Mouse (Mus musculus): Measurements from ENCODE around the gene Spns3. TPM values are rescaled to one million over a fixed set of nuclear protein-coding genes. Genes with fewer than 3 reads are reported as not detected.

Gene Spns3
- polyA plus RNA-seq, 1 experiment, result 8.5 TPM

GRCm38 (mm10) chr11:72518449-72518848 is 31.9 kb downstream of the Spns3 start:
- H3K4me1 ChIP-seq (ENCODE audit: control insufficient read depth, insufficient read depth, insufficient read length, low read length), result peaks cover 8% of the 10 kb centered on the region; the same call in 1 of the 2 replicates
- H3K4me3 ChIP-seq (ENCODE audit: low read depth, low read length), result no peak overlapping the region
- WGBS, result 43% methylated on average over 2 of the region's 2 CpGs
- TF ChIP-seq CTCF (IDR thresholded peaks at IDR 0.05; ENCODE audit: extremely low read depth, insufficient read length, insufficient replicate concordance, low read depth, low read length), result no peak
- no peak for TF ChIP-seq POLR2A (IDR thresholded peaks at IDR 0.05; ENCODE audit: low read depth, low read length)
- H3K27me3 ChIP-seq (ENCODE audit: control insufficient read depth, insufficient read depth, low read length), result no peaks in the 10 kb centered on the region
- H3K36me3 ChIP-seq (ENCODE audit: control insufficient read depth, insufficient read depth, low read length), result no peaks in the 10 kb centered on the region
- H3K27ac ChIP-seq (ENCODE audit: insufficient read depth, low read depth, low read length), result no peak overlapping the region

GRCm38 (mm10) chr11:72514967-72515366 is 35.3 kb downstream of the Spns3 start:
- Histone ChIP-seq H3K36me3 (ENCODE audit: control insufficient read depth, insufficient read depth, low read length) (no peaks in the 10 kb centered on the region), H3K27ac (ENCODE audit: insufficient read depth, low read depth, low read length) (no peak overlapping the region), H3K4me3 (ENCODE audit: low read depth, low read length) (no peak overlapping the region), H3K4me1 (ENCODE audit: control insufficient read depth, insufficient read depth, insufficient read length, low read length) (no peaks in the 10 kb centered on the region; the same call in 1 of the 2 replicates), H3K27me3 (ENCODE audit: control insufficient read depth, insufficient read depth, low read length) (no peaks in the 10 kb centered on the region)
- WGBS, result 64% methylated on average over 3 of the region's 3 CpGs
- TF ChIP-seq POLR2A (IDR thresholded peaks at IDR 0.05; ENCODE audit: low read depth, low read length) (no peak), CTCF (IDR thresholded peaks at IDR 0.05; ENCODE audit: extremely low read depth, insufficient read length, insufficient replicate concordance, low read depth, low read length) (no peak)

DNA sequence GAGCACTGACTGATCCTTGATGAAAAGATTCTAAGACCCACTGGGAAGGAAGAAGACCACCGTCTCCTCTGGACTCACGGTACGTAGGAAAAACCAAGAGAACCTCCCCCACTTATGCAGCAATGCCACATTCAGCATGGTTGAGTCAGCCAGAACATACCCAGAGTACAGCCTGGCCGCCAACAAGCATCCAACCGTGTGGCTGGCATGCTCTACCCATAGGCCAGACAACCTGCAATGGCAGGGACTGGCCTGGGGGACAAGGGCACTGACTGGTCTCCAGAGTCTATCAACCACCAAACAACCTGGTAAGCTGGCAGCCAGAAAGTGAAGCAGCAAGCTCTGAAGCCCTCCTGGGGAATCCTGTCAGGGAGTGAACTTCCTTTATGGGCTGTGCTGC is 41.7 kb downstream of the Spns3 start:
- Histone ChIP-seq H3K36me3 (ENCODE audit: control insufficient read depth, insufficient read depth, low read length) (no peaks in the 10 kb centered on the region), H3K4me3 (ENCODE audit: low read depth, low read length) (no peak overlapping the region)

DNA sequence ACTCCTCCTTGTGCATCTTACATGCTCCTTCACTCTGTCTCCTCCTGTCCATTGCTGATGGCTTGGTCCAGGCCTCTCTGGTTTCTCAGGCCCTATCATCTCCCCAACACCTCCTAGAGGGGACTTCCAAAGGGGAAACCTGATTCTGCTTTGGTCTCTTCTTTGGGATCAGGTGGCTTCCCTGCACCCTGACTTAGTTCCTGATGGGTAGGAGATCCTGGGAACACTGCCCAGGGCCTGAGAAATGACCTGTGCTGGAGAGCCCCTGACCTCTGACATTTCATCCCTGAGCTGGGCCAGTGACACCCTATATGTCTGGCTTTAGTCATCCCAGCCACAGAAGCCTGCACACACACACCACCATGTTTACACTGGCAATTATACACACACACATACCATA is 42.7 kb downstream of the Spns3 start:
- Histone ChIP-seq H3K4me3 (ENCODE audit: low read depth, low read length) (no peak overlapping the region), H3K36me3 (ENCODE audit: control insufficient read depth, insufficient read depth, low read length) (no peaks in the 10 kb centered on the region), H3K27ac (ENCODE audit: insufficient read depth, low read depth, low read length) (no peak overlapping the region), H3K4me1 (ENCODE audit: control insufficient read depth, insufficient read depth, insufficient read length, low read length) (peaks cover 35% of the 10 kb centered on the region), H3K27me3 (ENCODE audit: control insufficient read depth, insufficient read depth, low read length) (no peaks in the 10 kb centered on the region)
- no peak for TF ChIP-seq CTCF (IDR thresholded peaks at IDR 0.05; ENCODE audit: extremely low read depth, insufficient read length, insufficient replicate concordance, low read depth, low read length)
- TF ChIP-seq POLR2A (IDR thresholded peaks at IDR 0.05; ENCODE audit: low read depth, low read length), result no peak

More for the DNA sequence above, 41.7 kb downstream of the Spns3 start:
- H3K27me3 ChIP-seq (ENCODE audit: control insufficient read depth, insufficient read depth, low read length), result no peaks in the 10 kb centered on the region
- TF ChIP-seq POLR2A (IDR thresholded peaks at IDR 0.05; ENCODE audit: low read depth, low read length) (no peak), CTCF (IDR thresholded peaks at IDR 0.05; ENCODE audit: extremely low read depth, insufficient read length, insufficient replicate concordance, low read depth, low read length) (no peak)
- peaks cover 25% of the 10 kb centered on the region for H3K4me1 ChIP-seq (ENCODE audit: control insufficient read depth, insufficient read depth, insufficient read length, low read length)
- H3K27ac ChIP-seq (ENCODE audit: insufficient read depth, low read depth, low read length), result no peak overlapping the region
- WGBS, result 92% methylated on average over 5 of the region's 5 CpGs

DNA sequence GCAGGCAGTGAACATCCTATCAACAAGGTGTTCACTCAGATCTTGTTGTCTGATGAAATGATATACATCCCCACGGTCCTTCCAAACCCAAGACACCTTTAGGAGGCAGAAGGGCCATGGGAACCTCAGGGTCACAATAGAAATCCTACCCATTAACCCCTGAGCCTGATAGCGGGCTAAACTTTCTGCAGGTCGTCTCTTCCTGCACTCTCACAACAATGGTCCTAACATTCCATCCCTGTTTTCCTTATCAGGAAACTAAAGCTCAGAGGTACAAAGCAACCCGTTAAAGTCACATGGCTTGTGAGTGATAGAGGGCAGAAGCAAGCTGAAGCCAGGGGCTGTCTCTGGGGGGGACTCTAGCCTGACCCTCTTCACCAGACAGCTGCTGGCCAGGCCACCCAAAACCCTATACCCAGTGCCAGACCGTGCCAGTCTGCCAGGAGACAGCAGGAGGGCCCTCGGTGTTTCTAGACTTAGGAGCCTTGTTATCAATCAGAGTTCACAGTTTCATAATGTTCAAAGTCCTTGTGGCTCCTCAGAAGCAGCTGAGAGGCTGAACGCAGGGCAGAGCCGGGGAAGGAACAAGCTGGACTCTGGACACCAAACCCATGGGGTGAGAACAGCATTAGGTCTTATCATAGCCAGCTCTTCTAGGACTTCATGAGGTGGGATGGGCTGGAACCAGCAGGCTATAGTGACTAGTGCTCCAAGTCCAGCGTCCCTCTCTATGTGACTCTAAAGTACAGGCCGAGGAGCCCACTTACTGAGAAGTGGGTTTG is 46.1 kb downstream of the Spns3 start:
- H3K36me3 ChIP-seq (ENCODE audit: control insufficient read depth, insufficient read depth, low read length), result no peaks in the 10 kb centered on the region
- H3K27ac ChIP-seq (ENCODE audit: insufficient read depth, low read depth, low read length), result peak overlapping the region; percentile 97
- 28% methylated on average over 10 of the region's 10 CpGs for WGBS
- H3K4me3 ChIP-seq (ENCODE audit: low read depth, low read length), result no peak overlapping the region
- H3K4me1 ChIP-seq (ENCODE audit: control insufficient read depth, insufficient read depth, insufficient read length, low read length), result peaks cover 57% of the 10 kb centered on the region
- TF ChIP-seq CTCF (IDR thresholded peaks at IDR 0.05; ENCODE audit: extremely low read depth, insufficient read length, insufficient replicate concordance, low read depth, low read length), result no peak
- TF ChIP-seq POLR2A (IDR thresholded peaks at IDR 0.05; ENCODE audit: low read depth, low read length), result no peak
- no peaks in the 10 kb centered on the region for H3K27me3 ChIP-seq (ENCODE audit: control insufficient read depth, insufficient read depth, low read length)

GRCm38 (mm10) chr11:72503501-72503921 is 46.8 kb downstream of the Spns3 start:
- Histone ChIP-seq H3K4me3 (ENCODE audit: low read depth, low read length) (no peak overlapping the region), H3K36me3 (ENCODE audit: control insufficient read depth, insufficient read depth, low read length) (no peaks in the 10 kb centered on the region), H3K27me3 (ENCODE audit: control insufficient read depth, insufficient read depth, low read length) (no peaks in the 10 kb centered on the region), H3K4me1 (ENCODE audit: control insufficient read depth, insufficient read depth, insufficient read length, low read length) (peaks cover 57% of the 10 kb centered on the region), H3K27ac (ENCODE audit: insufficient read depth, low read depth, low read length) (peak overlapping the region; percentile 97)
- TF ChIP-seq POLR2A (IDR thresholded peaks at IDR 0.05; ENCODE audit: low read depth, low read length), result no peak
- no peak for TF ChIP-seq CTCF (IDR thresholded peaks at IDR 0.05; ENCODE audit: extremely low read depth, insufficient read length, insufficient replicate concordance, low read depth, low read length)
- 23% methylated on average over 5 of the region's 5 CpGs for WGBS

DNA sequence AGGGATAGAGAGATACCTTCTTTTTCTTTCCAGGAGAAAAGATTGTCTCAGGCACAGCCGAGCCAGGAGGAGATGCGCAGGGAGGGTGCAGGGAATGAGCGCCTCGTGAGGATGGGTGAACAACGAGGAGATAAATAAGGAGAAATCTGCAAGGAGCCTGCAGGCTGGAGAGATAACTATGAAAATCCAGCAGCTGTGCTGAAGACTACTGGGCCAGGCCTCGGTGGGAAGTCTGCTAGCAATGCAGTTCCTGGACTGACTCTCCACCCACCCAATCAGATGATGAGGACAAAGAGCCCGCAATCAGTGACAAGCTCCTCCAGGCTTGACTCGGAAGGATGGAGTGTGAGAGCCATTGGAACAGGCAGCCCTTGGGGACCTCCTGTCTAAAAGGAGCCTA is 48.1 kb downstream of the Spns3 start:
- Histone ChIP-seq H3K27me3 (ENCODE audit: control insufficient read depth, insufficient read depth, low read length) (no peaks in the 10 kb centered on the region), H3K4me1 (ENCODE audit: control insufficient read depth, insufficient read depth, insufficient read length, low read length) (peaks cover 61% of the 10 kb centered on the region), H3K27ac (ENCODE audit: insufficient read depth, low read depth, low read length) (peak overlapping the region; percentile 88), H3K36me3 (ENCODE audit: control insufficient read depth, insufficient read depth, low read length) (no peaks in the 10 kb centered on the region), H3K4me3 (ENCODE audit: low read depth, low read length) (peak overlapping the region; percentile 17)
- no peak for TF ChIP-seq CTCF (IDR thresholded peaks at IDR 0.05; ENCODE audit: extremely low read depth, insufficient read length, insufficient replicate concordance, low read depth, low read length)
- no peak for TF ChIP-seq POLR2A (IDR thresholded peaks at IDR 0.05; ENCODE audit: low read depth, low read length)
- WGBS, result 36% methylated on average over 8 of the region's 8 CpGs
